In the genomic region with DNA sequence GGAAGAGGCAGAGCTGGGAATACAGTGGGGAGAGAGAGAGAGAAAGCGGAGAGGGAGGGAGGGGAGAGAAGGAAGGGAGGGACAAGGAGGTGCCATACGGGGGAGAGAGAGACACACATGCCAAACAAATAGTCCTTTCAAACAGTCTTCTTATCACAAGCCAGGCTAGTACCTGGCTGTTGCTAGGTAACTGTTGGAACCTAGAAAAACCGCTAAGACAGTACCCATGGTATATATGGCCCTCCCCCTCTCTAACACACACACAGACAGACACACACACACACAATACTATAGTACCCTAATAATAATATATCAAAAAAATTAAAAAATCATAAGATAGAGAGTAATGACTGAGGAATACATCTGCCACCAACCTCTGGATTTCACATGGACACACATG, we compare ENCODE assay signal across 25 mouse cellular contexts.
DNase-seq lines count a peak whose midpoint lies in the region; ATAC-seq lines count a peak whose summit lies in the region.
"Had no signal": no experiment of that assay in that cellular context is flagged by ENCODE, and none has a peak within 500 bp of the region (broad histone marks: within the 10 kb centered on the region; RNA-seq: fewer than 3 reads in every experiment).

No protein-coding gene starts in this region.

- H3K4me3 ChIP-seq in forebrain, embryonic 14.5 days (ENCODE audit: low read depth, low read length): no peak overlapping the region
- H3K4me3 ChIP-seq in forebrain, embryonic 15.5 days: no peak overlapping the region
- no peak overlapping the region for H3K4me3 ChIP-seq in hindbrain, embryonic 13.5 days
- no peak overlapping the region for H3K4me3 ChIP-seq in hindbrain, embryonic 12.5 days
- H3K4me3 ChIP-seq in neural tube, embryonic 13.5 days: no peak overlapping the region
- no peak overlapping the region for H3K4me3 ChIP-seq in neural tube, embryonic 15.5 days (replicated peaks)
- H3K4me3 ChIP-seq: embryonic facial prominence, embryonic 10.5 days; embryonic facial prominence, embryonic 15.5 days; heart, embryonic 13.5 days; limb, embryonic 12.5 days; lung, embryonic 15.5 days had no signal

- H3K27me3 ChIP-seq in forebrain, embryonic 14.5 days (replicated peaks; ENCODE audit: control insufficient read depth, insufficient read depth, low read length): no peaks in the 10 kb centered on the region
- H3K27me3 ChIP-seq in forebrain, embryonic 15.5 days: no peaks in the 10 kb centered on the region
- H3K27me3 ChIP-seq in hindbrain, embryonic 13.5 days: no peaks in the 10 kb centered on the region
- no peaks in the 10 kb centered on the region for H3K27me3 ChIP-seq in hindbrain, embryonic 12.5 days
- no peaks in the 10 kb centered on the region for H3K27me3 ChIP-seq in neural tube, embryonic 13.5 days
- no peaks in the 10 kb centered on the region for H3K27me3 ChIP-seq in neural tube, embryonic 15.5 days (replicated peaks)
- H3K27me3 ChIP-seq: embryonic facial prominence, embryonic 15.5 days; heart, embryonic 13.5 days; limb, embryonic 12.5 days; lung, embryonic 15.5 days had no signal

- no peak overlapping the region for H3K4me2 ChIP-seq in forebrain, embryonic 14.5 days (ENCODE audit: low read length)
- H3K4me2 ChIP-seq in forebrain, embryonic 15.5 days (replicated peaks): no peak overlapping the region
- no peak overlapping the region for H3K4me2 ChIP-seq in hindbrain, embryonic 13.5 days
- H3K4me2 ChIP-seq in hindbrain, embryonic 12.5 days (replicated peaks): no peak overlapping the region
- no peak overlapping the region for H3K4me2 ChIP-seq in neural tube, embryonic 13.5 days
- no peak overlapping the region for H3K4me2 ChIP-seq in neural tube, embryonic 15.5 days
- H3K4me2 ChIP-seq: embryonic facial prominence, embryonic 15.5 days; heart, embryonic 13.5 days; limb, embryonic 12.5 days; liver, embryonic 11.5 days; lung, embryonic 15.5 days had no signal

- H3K27ac ChIP-seq in forebrain, embryonic 14.5 days (ENCODE audit: low read depth, low read length): peak overlapping the region; percentile 21; the same call in 1 of the 2 replicates
- H3K27ac ChIP-seq in forebrain, embryonic 15.5 days (replicated peaks): no peak overlapping the region
- no peak overlapping the region for H3K27ac ChIP-seq in hindbrain, embryonic 13.5 days
- no peak overlapping the region for H3K27ac ChIP-seq in hindbrain, embryonic 12.5 days
- H3K27ac ChIP-seq in neural tube, embryonic 13.5 days (replicated peaks): no peak overlapping the region
- H3K27ac ChIP-seq in neural tube, embryonic 15.5 days (replicated peaks): no peak overlapping the region
- H3K27ac ChIP-seq: embryonic facial prominence, embryonic 10.5 days; embryonic facial prominence, embryonic 15.5 days; heart, embryonic 13.5 days; limb, embryonic 12.5 days; lung, embryonic 15.5 days had no signal

- H3K9me3 ChIP-seq in forebrain, embryonic 14.5 days (replicated peaks; ENCODE audit: control insufficient read depth, low read length): no peaks in the 10 kb centered on the region
- H3K9me3 ChIP-seq in forebrain, embryonic 15.5 days: no peaks in the 10 kb centered on the region
- H3K9me3 ChIP-seq in hindbrain, embryonic 13.5 days: no peaks in the 10 kb centered on the region
- no peaks in the 10 kb centered on the region for H3K9me3 ChIP-seq in hindbrain, embryonic 12.5 days (replicated peaks)
- H3K9me3 ChIP-seq in neural tube, embryonic 13.5 days: no peaks in the 10 kb centered on the region
- no peaks in the 10 kb centered on the region for H3K9me3 ChIP-seq in neural tube, embryonic 15.5 days (replicated peaks)
- H3K9me3 ChIP-seq: embryonic facial prominence, embryonic 10.5 days; embryonic facial prominence, embryonic 15.5 days; G1E; heart, embryonic 13.5 days; limb, embryonic 12.5 days; lung, embryonic 15.5 days had no signal

- H3K9ac ChIP-seq in forebrain, embryonic 14.5 days (ENCODE audit: low read length): no peak overlapping the region
- H3K9ac ChIP-seq in forebrain, embryonic 15.5 days (replicated peaks): no peak overlapping the region
- H3K9ac ChIP-seq in hindbrain, embryonic 13.5 days: no peak overlapping the region
- no peak overlapping the region for H3K9ac ChIP-seq in hindbrain, embryonic 12.5 days
- H3K9ac ChIP-seq in neural tube, embryonic 13.5 days: no peak overlapping the region
- H3K9ac ChIP-seq in neural tube, embryonic 15.5 days (replicated peaks): no peak overlapping the region
- H3K9ac ChIP-seq: embryonic facial prominence, embryonic 15.5 days; heart, embryonic 13.5 days; limb, embryonic 12.5 days; lung, embryonic 15.5 days had no signal

- H3K36me3 ChIP-seq in forebrain, embryonic 14.5 days (ENCODE audit: control insufficient read depth, insufficient read depth, low read length): no peaks in the 10 kb centered on the region
- no peaks in the 10 kb centered on the region for H3K36me3 ChIP-seq in forebrain, embryonic 15.5 days
- H3K36me3 ChIP-seq in hindbrain, embryonic 13.5 days: no peaks in the 10 kb centered on the region
- H3K36me3 ChIP-seq in hindbrain, embryonic 12.5 days: no peaks in the 10 kb centered on the region
- H3K36me3 ChIP-seq in neural tube, embryonic 13.5 days: no peaks in the 10 kb centered on the region
- no peaks in the 10 kb centered on the region for H3K36me3 ChIP-seq in neural tube, embryonic 15.5 days
- H3K36me3 ChIP-seq: embryonic facial prominence, embryonic 10.5 days; embryonic facial prominence, embryonic 15.5 days; G1E; heart, embryonic 13.5 days; limb, embryonic 12.5 days; lung, embryonic 15.5 days had no signal

- DNase-seq in forebrain, embryonic 14.5 days (ENCODE audit: low spot score): no peak
- DNase-seq in lung, postnatal 14 days: no peak
- DNase-seq: adrenal gland, adult 8-10 months; cerebellum, adult 8-10 months; cerebellum, postnatal 25 days; heart, postnatal 10 days; kidney, adult 9 months; kidney, postnatal 10 days; lung, postnatal 36 days; retina, postnatal 1 day; right cerebral cortex, postnatal 14 days; thymus, postnatal 4 days had no signal

- WGBS in forebrain, embryonic 14.5 days: 61% methylated on average over 3 of the region's 3 CpGs
- 54% methylated on average over 3 of the region's 3 CpGs for WGBS in forebrain, embryonic 15.5 days
- WGBS in hindbrain, embryonic 13.5 days: 56% methylated on average over 3 of the region's 3 CpGs
- WGBS in hindbrain, embryonic 12.5 days: 67% methylated on average over 3 of the region's 3 CpGs
- WGBS in neural tube, embryonic 13.5 days: 51% methylated on average over 3 of the region's 3 CpGs
- 54% methylated on average over 3 of the region's 3 CpGs for WGBS in neural tube, embryonic 15.5 days

- ATAC-seq in forebrain, embryonic 14.5 days: 0 out of 2 replicates have a peak, but pooled peaks have one; percentile 26
- ATAC-seq in forebrain, embryonic 15.5 days (replicated peaks): no peak; the same call in 1 of the 2 replicates
- 0 out of 2 replicates have a peak, but pooled peaks have one; percentile 65 for ATAC-seq in hindbrain, embryonic 13.5 days (ENCODE audit: low FRiP score)
- no peak for ATAC-seq in hindbrain, embryonic 12.5 days (ENCODE audit: low FRiP score)
- 0 out of 2 replicates have a peak, but pooled peaks have one; percentile 27 for ATAC-seq in neural tube, embryonic 13.5 days (ENCODE audit: low read depth)
- no peak; the same call in 1 of the 2 replicates for ATAC-seq in neural tube, embryonic 15.5 days (ENCODE audit: low FRiP score)
- ATAC-seq: intestine, embryonic 16.5 days had no signal

- no peaks in the 10 kb centered on the region for H3K4me1 ChIP-seq in forebrain, embryonic 14.5 days (ENCODE audit: control insufficient read depth, insufficient read depth, low read length)
- no peaks in the 10 kb centered on the region for H3K4me1 ChIP-seq in forebrain, embryonic 15.5 days
- H3K4me1 ChIP-seq in hindbrain, embryonic 13.5 days (replicated peaks): no peaks in the 10 kb centered on the region
- H3K4me1 ChIP-seq in hindbrain, embryonic 12.5 days: no peaks in the 10 kb centered on the region
- H3K4me1 ChIP-seq in neural tube, embryonic 13.5 days (replicated peaks): no peaks in the 10 kb centered on the region
- no peaks in the 10 kb centered on the region for H3K4me1 ChIP-seq in neural tube, embryonic 15.5 days
- H3K4me1 ChIP-seq: embryonic facial prominence, embryonic 15.5 days; heart, embryonic 13.5 days; limb, embryonic 12.5 days; lung, embryonic 15.5 days had no signal

Comparison
In these comparisons a context has a peak if more than half of its experiments do, and no peak if none do; other contexts are left out.
1. ATAC-seq: peak in forebrain, embryonic 14.5 days (single experiment), hindbrain, embryonic 13.5 days (single experiment) and neural tube, embryonic 13.5 days (single experiment); none in forebrain, embryonic 15.5 days (single experiment), hindbrain, embryonic 12.5 days (single experiment) and neural tube, embryonic 15.5 days (single experiment).